Mouse (Mus musculus) G1E-ER4 (cell line): ENCODE data around the gene Ucn2. TPM values are rescaled to one million over a fixed set of nuclear protein-coding genes. Genes with fewer than 3 reads are reported as not detected.

Experiments used
- GATA1 ChIP-seq: IDR thresholded peaks from one replicate; pipeline ENCODE4 v1.8.0; 2012; ENCODE audit warnings: low read length, inconsistent platforms
- polyA plus RNA-seq: library from polyadenylated mRNA; stranded (reverse); fragments of >175 nt; gene quantifications from 2 replicates; pipeline ENCODE4 v1.2.3, GENCODE M21; 2012

Ucn2 gene
- polyA plus RNA-seq, 1 experiment, result 0.05 TPM

GRCm38 (mm10) chr9:108983209-108983608, 2.6 kb upstream of the Ucn2 start:
- TF ChIP-seq GATA1, result no peak

- TF ChIP-seq GATA1, result no peak
Measured at GRCm38 (mm10) chr9:108987704-108988350, 2.0 kb downstream of the Ucn2 start.

GRCm38 (mm10) chr9:108989802-108990461, 4.1 kb downstream of the Ucn2 start:
- TF ChIP-seq GATA1, result no peak

GRCm38 (mm10) chr9:108990462-108990820, 4.6 kb downstream of the Ucn2 start:
- no peak for TF ChIP-seq GATA1

- no peak for TF ChIP-seq GATA1
Measured at GRCm38 (mm10) chr9:108991428-108992084, 5.7 kb downstream of the Ucn2 start, which contains the start of gene Pfkfb4. TSS of gene Pfkfb4 (plus strand) at chr9:108991778.

- no peak for TF ChIP-seq GATA1
Measured at GRCm38 (mm10) chr9:108992085-108992469, 6.3 kb downstream of the Ucn2 start.

- no peak for TF ChIP-seq GATA1
Measured at GRCm38 (mm10) chr9:108992620-108993361, 7.0 kb downstream of the Ucn2 start.

GRCm38 (mm10) chr9:108996411-108996810, 10.6 kb downstream of the Ucn2 start:
- TF ChIP-seq GATA1, result no peak

- no peak for TF ChIP-seq GATA1
Measured at GRCm38 (mm10) chr9:108998287-108999166, 12.7 kb downstream of the Ucn2 start.

- TF ChIP-seq GATA1, result no peak
Measured at GRCm38 (mm10) chr9:108999167-108999526, 13.3 kb downstream of the Ucn2 start.

- no peak for TF ChIP-seq GATA1
Measured at GRCm38 (mm10) chr9:109000726-109001125, 14.9 kb downstream of the Ucn2 start.

- no peak for TF ChIP-seq GATA1
Measured at GRCm38 (mm10) chr9:109003201-109003600, 17.4 kb downstream of the Ucn2 start.

- no peak for TF ChIP-seq GATA1
Measured at GRCm38 (mm10) chr9:109007025-109007780, 21.4 kb downstream of the Ucn2 start.

GRCm38 (mm10) chr9:109008081-109008480, 22.3 kb downstream of the Ucn2 start:
- no peak for TF ChIP-seq GATA1
